Mouse (Mus musculus) heart, postnatal 4 days (tissue): ENCODE results near the gene Rapgef1. TPM values are rescaled to one million over a fixed set of nuclear protein-coding genes. Genes with fewer than 3 reads are reported as not detected.
A peak's percentile ranks its signal among the peaks of the same experiment; 100 is the strongest.
"Not testable (repeated sequence)": the region's sequence is repeated elsewhere in the genome, so short reads cannot be mapped to it uniquely, and the experiment has no call there.

Experiments used
- DNase-seq: peaks from one replicate; pipeline ENCODE4 v3.0.0; 2021
- total RNA-seq, 2 experiments: library from RNA; stranded (reverse); gene quantifications; 2 replicates each; pipeline ENCODE4 v1.2.3; 2021

Rapgef1 gene
- total RNA-seq, 2 experiments from 2014 or later = 96.3 to 98.4 TPM

DNA sequence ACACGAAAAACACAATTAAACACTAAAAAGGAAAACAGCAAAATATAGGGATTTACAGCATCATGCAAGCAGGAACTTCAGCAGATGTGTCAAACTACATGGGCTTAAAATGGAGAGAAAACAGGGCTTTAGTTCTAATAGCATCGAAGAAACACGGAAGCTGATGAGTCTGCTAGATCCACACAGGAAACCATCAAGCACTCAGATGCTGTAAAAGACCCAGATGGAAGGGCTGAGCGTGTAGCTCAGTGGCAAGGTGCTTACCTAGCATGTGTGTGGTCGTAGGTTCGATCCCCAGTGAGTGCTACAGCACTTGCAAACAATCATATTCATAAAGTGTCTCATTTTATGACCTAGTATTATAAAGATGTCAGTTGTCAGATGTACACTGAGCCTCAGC is 121.7 kb downstream of the Rapgef1 start:
- DNase-seq = no peak

DNA sequence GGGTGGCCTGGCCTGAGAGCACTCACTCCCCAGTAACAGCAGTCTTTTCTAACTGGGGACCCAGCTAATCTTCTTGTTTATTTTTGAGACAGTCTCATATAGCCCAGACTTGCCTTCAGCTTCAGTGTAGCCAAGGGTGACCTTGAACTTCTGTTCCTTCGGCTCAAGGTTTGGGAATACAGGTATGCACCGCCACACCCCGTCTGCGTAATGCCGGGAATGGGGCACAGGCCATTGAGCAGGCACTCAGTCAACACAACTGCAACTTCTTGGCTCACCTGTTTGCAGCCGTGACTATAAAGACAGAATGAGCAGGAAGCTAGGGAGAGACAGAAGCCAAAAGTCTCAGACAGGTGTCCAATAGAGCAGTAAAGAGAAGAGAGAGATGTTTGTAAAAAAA is 124.7 kb downstream of the Rapgef1 start:
- no peak for DNase-seq

DNA sequence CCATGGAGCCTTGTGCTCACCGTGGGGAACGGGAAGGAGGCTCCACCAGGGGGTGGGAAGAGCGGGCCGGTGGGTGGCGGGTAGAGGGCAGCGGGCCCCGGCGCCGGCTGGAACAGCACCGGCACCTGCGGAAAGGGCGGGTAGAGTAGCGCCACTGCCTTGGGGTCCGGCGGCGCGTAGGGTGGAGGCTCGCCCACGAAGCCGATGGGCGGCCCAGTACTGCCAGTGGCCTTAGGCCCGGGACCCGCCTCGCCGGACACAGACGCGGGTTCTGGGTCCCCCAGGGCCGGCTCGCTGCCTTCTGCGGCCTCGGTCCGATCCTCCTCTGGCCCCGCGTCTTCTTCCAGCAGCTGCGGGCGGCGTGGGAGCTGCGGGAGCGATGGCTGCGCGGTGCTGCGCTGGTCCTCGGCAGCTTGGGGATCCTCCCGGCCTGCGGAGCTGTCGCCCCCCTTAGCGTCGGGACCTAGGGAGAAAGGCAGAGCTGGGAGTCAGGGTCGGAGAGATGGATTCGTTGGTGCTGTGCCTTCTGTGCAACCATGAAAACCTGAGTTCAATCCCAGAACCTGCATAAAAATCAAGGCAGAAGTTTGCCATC is 127.8 kb downstream of the Rapgef1 start:
- DNase-seq = no peak

DNA sequence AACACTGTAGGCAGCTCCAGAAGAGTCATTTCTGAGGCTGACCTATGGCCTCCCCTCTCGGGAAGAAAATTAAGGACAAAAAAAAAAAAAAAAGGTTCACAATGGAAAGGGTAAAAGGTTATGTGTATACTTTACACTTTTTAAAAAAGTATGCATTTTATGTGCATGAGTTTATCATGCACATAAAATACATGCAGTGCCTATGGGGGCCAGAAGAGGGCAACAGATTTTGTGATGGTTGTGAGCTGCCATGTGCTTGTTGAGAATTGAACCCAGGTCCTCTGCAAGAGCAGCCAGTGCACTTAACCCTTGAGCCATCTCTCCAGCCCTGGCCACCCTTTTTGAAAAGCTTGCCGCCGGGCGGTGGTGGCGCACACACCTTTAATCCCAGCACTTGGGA is 128.3 kb downstream of the Rapgef1 start:
- DNase-seq = no peak

DNA sequence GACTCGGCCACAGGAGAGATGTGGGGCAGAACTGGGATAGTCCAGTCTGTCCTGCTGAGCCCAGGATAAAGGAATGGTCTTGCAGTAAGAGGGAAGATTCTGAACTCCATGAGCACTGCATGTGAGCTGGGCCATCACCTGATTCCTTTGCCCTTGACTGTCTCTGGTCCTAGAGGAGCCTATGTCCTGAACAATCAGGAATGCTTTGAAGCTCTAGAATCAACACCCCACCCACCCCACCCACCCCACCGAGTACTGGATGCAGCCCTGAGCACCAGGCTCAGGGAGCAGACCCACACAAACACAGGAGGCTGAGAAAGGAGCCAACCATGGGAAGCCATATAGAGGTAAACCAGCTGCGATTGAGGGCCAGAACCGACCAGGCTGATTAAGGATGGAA is 129.0 kb downstream of the Rapgef1 start:
- no peak for DNase-seq

DNA sequence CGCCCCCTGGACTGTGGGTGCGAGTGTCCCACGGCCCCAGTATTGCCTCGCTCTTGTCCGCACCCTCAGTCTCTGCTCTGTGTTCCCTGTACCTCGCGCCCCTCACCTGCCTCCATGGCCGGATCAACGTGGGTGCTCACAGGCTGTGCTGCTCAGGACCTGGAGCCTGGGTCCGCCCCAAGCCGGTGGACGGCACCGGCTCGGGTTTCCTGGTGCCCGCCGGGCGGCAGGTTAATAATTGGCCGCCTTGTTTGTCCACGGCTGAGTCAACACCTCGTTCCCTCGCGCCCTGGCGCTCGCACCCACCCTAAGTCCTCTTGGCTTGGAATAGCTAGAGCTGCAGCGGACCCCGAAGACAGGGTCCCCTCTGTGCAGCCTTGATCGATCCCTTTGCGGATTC is 132.0 kb downstream of the Rapgef1 start, which contains the start of gene Gm13420:
Gene Gm13420 (minus strand): TSS at position 189 of the 400 bp plus-strand sequence.
- peak; percentile 3 for DNase-seq

DNA sequence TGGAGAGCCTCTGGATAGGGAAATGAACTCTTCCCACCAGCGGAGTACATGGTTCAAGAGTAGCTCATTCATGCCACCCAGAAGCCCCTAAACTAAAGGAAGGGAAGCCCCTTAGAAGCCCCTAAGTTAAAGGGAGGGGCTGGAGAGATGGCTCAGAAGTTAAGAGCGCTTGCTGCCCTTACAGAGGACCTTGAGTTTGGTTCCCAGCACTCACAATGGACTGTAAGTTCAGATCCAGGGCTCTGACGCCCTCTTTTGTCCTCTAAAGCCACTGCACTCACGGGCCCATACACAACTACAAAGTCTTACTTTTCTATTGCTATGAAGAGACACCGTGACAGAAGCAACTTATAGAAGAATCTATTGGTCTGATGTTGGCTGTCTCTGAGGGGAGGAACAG is 132.9 kb downstream of the Rapgef1 start:
- DNase-seq = no peak

DNA sequence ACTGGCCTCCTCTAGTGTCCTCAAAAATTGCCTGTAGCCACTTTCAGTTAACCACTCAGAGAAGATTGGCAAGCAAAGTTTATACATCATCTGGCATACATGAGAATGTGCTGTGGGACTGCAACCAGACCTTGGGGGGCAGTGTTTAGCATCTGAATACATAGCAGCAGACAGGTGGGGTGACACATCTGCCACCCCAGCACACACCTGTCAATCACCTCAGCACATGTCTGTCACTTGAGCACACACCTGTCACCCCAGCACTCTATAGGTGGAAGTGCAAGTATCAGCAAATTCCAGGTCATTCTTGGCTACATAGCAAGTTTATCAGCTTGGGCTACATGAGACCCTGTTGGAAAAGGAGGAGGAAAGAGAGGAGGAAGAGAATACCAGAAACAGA is 136.2 kb downstream of the Rapgef1 start:
- DNase-seq = no peak

DNA sequence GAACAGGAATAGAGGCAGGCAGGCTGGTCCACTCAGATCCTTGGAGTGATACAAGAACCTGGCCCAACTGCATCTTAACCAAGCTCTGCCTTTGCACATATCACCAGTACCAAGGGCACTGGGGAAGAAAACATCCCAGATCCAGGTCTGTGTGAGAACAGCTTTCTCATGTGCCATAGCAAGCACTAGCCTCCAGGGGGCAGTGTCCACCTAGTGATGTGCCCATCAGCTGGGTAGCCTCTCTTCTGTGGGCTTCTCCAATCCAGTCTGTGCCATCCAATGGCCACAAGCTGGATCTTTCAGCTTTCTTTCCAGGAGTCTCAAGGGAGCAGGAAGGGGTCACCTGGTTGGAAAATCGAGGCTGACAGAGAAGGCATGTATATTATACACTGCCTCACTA is 145.3 kb downstream of the Rapgef1 start:
- DNase-seq = peak; percentile 74

DNA sequence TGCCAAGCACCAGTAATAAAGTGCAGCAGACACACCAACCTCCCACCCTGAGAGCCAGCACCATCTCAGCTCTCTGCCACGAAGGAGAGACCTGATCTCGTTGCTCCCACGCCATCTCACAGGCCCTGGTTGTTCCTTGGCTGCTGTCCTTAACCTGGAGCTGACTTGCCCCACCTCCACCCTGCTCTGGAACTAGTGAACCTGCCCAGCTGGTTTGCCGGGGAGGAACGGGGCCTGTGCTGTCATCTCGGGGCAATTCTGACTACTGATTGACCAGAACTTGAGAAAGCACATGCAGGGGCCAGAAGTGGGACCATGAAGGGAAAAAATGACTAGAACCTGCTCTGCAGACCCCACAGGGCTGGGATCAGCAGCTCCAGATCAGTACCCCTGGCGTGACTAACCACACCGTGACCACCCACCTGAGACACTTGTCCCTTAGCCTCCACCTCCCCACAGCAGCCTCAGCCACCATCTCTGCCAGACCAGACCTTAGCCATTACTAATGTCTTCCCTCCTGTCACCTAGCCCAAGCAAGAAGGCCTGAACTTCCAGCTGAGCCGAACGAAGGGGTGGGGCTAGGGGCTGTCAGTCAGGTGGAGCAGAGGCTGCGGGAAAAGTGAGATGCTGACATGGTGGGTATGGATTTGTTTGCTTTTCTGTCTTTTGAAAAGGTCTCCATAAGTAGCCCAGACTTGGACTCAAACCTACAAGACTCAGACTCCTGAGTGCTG is 148.6 kb downstream of the Rapgef1 start:
- no peak for DNase-seq

DNA sequence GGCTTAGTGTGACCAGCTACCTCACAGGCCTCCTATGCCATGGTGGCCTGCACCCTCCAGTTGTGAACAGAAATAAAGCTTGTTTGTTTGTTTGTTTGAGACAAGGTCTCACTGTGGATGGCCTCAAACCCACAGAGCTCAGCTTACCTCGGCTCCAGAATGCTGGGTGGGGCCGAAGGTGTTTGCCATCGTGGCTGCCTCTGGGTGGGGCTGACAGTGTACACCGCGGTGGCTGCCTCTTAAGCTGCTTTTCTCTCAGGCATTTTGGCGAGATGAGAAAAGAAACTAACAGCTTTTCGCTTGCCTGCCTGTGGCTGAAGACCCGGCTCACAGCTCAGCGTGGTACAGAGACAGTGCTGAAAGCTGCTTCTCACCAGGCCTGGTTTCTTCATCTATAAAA is 149.4 kb downstream of the Rapgef1 start:
- DNase-seq = no peak

DNA sequence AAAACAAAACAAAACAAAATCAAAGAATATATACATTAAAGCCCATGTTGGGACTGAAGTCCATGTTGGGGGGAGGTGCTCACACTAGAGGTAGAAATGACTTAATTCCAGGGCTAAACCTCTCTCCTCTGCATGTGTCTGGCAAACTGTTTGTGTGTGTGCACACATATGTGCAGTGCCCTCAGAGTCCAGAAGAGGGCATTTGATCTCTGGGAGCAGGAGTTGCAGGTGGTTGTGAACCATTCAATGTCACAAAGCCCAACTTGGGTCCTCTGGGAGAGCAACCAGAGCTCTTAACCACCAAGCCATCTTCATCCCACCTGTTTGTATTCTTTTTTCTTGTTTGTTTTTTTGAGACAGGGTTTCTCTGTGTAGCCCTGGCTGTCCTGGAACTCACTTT is 150.6 kb downstream of the Rapgef1 start:
- no peak for DNase-seq

DNA sequence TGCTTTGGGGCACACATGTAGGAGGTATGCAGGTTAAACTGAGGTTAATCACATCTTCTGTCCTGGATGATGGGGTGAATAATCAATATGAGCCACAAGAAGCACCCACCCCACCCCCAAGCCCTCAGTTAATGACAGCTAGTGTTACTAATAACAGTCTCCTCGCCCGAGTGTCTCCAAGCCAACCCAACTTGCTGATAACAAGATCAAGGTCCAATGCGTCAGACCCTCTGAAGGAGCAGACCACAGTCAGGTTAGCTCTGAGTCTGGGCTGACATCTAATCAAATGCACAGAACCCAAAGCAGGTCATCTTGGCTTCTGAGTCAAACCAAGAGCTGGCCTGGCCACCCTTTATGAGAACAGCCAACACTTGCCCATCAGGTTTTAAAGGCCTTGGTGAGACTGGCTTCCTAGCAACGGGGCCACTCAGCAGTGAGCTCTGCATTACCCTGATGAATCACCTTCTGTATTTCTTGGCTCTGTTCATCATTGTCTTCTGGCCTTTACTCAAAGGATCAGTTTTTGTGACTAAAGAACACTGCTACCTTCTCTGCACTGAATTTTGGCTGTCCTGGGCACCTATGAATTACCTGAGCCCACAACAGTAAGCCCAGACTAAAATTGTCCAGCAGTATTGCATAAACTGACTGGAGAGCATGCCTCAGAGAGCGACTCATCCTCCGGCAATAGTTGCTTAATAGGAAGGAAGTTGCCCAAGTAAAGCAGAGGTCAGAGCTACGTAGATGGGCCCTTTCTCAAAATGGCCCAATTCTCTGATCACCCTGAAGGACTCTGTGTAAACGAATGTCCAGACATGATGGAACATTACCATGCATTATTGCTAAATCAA is 152.3 kb downstream of the Rapgef1 start:
- DNase-seq = no peak

DNA sequence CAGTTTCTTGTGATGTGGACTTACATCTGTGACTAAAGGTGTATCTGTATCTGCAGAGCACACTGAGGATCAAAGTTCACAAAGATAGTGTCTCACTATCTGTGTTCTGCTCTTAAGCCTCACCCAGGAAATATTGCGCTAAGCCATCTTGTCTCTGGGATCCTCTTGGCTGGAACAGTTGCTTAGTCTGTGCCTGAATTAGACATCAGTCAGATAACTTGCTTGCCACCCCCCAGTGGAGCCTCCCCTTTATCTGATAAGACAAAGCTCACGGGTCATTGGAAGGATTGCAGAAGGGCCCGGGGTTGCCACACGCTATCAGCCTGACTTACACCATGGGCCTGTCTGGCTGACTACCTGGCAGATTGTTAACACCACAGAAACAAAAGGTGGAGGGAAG is 153.8 kb downstream of the Rapgef1 start:
- no peak for DNase-seq

DNA sequence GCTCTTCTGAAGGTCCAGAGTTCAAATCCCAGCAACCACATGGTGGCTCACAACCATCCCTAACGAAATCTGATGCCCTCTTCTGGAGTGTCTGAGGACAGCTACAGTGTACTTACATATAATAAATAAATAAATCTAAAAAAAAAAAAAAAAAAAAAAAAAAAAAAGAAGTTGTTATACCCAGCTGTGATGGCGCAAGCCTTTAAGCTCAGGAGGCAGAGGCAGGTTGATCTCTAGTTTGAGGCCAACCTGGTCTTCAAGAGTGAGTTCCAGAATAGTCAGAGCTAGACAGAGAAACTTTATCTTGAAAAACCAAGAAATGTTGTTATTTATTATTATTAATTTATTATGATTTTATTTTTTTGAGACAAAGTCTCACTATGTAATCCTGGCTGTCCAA is 161.7 kb downstream of the Rapgef1 start:
- not testable (repeated sequence) for DNase-seq

DNA sequence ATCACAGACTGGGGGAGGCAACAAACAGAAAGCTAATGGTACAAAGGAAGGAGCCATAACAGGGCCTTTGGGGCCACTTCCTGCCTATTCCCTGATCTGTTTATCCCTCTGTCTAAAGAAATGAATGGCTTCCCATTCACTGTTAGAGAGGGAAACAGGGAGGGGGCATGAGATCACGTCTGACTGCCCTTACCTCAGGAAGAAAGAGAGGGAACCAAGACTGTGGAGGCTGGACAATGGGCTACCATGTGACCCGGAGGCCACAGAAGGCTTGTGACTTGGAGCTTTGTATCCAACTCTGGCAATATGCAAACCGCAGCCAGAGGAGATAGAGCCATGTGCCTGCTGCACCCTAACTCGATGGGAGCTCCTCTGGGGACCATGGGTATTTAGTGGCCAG is 164.8 kb downstream of the Rapgef1 start:
- DNase-seq = no peak

DNA sequence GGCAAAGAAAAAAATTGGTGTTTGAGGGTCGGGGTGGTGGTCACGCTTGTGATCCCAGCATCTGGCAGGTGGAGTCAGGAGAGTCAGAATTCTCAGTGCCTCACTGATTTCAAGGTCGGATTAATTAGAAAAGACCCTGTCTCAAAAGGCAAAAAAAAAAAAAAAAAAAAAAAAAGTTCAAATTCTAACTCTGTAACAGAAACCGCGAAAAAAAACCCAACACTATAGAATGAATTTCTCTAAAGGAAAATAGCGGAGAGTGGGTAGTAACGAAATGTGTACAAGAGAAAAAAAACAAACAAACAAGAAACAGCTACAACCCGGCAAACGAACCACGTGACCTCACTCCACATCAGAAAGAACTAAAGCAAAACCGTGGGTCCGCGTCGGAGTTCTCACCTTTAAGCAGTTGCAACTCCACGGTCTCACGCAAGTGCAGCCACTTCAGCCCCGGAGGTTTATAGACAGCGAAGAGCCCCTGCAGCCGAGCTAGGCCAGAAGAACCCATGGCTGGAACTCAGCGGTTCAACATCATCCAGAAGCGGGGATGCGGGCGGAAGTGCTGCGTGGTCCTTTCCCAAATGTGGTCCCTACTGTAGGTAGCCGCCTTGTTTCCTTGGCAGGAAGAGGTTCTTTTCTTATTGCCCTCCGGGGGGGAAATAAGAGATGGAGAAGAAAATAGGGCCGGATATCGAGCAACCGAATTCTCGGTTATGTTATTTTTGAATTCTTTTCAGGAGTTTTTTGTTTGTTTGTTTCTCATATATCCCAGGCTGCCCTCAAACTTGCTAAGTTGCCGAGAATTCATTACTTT is 167.8 kb downstream of the Rapgef1 start, which contains the start of gene Coq4:
Gene Coq4 (plus strand): TSS at position 390 of the 814 bp plus-strand sequence.
- DNase-seq = peak; percentile 90

DNA sequence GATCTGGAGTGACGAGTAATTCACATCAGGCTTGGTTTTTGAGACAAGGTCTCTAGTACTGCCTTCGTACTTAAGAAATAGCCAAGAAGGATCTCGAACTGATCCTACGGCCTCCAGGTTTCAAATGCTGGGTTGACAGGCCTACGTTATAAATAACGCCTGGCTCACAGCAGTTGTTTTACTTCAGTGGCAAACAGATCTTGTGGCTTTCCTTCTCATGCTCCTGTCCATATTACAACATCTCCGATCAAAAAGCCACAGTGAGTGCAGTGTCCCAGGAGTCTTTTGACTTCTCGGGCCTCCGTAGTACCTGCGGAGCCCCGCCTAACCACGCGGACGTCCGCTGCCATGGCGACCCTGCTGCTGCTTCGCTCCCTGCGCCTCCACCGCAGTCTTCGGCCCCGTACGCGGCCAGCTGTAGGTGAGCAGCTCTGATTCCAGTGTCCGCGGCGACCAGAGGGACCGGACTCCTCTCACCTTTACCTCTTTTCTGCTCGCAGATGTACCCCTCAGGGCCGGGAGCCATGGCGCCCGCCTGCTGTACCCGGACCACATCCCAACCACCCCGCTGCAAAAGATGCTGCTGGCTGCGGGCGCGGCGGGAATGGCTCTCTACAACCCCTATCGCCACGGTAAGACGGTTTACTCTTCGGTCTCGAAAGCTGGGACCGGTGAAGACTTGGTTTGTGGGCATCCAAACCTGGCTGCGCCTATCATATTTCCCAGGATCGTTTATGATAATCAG is 168.6 kb downstream of the Rapgef1 start, which contains the start of gene Trub2:
Gene Trub2 (minus strand): TSS at position 566 of the 745 bp plus-strand sequence.
- peak; percentile 80 for DNase-seq
